Mouse (Mus musculus): ENCODE measurements around the gene Anks1b.

Gene Anks1b

DNA sequence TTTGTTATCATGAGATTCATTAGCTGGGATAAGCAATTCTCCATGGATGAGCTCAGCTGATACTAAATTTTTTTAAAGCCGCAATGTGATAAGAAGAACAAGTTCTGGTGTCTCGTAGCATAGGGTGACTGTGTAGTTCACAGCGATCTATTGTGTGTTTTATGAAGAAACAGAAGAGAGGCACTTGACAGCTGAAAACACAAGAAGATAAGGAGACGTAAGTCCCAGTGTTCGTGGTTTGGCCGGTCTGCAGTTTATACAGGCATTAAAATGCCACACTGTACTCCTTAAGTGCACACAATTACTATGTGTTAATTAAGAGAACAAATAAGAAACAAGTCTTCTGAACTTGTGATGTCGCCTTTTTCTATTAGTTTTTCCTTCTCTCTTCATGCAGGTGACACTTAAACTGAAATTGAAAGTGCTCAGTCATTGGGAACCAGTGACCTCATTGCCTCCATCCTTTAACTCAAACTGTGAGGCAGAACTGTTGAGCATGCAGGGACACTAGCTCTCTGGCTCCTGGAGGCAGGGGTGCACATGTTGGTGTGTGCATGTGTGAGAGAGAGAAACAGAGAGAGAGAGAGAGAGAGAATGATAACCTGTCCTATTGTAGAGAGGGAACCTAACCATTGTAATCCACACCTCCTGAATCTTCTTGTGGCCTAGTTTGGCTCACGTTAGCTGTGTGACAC, 935.5 kb downstream of the Anks1b start:
- DNase-seq (ENCODE audit: low read depth, low spot score), result no peak

DNA sequence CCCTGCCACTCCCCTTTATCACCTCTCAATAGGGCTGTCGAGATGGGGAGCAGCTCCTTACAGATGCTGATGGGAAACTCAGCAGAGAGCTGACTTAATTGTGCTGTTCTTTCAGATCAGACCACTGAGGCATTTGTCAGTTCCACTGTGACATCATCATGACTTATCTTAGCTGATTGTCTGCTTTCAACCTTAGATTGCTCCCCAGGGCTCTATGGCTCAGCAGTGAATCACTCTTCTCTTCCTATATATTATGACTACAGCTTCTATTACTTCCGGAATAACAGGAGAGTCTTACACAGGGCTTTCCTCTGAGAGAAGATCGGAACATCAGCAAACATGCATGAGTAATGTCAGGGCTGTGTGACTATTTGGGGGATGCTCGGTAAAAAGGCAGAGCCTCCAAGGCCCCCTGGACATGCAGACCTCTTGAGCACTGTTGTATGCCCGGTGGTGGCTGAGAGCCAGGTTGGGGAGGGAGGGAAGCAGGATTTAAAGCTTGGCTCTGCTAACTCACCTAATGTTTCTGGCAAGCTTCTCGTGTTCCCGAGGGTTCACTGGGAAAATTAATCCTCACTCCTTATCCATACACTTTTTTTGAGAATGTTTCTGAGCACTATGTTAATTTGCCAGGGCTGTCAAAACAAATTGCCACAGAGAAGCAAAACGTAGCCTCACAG, 936.7 kb downstream of the Anks1b start:
- DNase-seq (ENCODE audit: low read depth, low spot score), result peak; percentile 4

DNA sequence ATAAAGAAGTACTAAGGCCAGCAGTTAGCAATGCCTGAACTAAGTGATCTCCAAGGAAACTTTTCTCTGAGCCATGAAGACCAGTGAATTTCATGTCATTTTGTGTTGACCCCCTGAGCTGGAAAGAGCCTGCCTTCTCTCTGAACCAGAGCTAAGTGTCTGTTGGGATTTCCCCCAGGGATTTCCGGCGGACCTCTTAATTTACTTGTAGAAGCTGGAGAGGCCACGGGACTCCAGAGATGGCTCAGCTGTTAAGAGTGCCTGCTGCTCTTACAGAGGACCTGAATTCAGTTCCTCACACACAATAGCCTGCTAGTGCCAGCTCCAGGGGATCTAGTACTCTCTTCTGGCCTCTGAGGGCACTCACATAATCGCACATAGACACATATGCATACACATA, 938.1 kb downstream of the Anks1b start:
- no peak for DNase-seq (ENCODE audit: low read depth, low spot score)

DNA sequence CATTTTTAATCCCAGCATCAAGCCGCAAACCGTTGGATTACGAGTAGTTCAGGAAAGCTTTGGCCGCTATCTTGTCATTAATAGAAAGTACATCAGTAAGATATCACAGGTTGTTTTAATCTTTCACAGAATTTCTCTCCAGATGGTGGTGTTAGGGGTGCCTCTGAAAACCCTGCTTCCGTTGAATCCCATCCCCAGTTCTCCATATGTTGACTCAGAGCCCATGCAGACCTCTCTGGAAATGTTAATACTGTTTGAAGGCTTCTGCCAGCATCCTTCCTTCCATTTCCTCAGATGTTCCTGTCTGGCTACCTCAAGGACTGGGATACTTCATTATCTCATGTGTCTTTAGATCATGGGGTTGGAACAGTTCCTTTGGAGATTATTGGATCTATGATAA, 940.0 kb downstream of the Anks1b start:
- DNase-seq (ENCODE audit: low read depth, low spot score), result no peak

DNA sequence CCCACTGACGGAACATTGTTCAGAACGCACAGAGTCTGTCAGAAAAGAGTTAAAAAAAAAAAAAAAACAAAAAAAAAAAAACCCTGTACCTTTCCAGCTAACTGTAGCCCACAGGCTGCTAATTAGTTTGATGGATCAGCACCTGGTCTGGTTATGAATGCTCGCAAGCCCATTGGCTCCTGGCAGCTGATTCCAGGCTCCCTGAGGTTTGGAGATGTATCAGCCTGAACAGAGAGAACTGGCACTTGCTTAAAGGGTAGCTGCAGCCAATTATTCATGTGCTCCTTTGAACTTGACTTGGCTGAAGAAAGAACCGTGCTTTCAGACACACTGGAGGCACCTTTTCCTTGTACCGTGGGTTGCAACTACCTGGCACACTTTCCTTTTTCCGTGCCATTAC, 941.1 kb downstream of the Anks1b start:
- no peak for DNase-seq (ENCODE audit: low read depth, low spot score)

DNA sequence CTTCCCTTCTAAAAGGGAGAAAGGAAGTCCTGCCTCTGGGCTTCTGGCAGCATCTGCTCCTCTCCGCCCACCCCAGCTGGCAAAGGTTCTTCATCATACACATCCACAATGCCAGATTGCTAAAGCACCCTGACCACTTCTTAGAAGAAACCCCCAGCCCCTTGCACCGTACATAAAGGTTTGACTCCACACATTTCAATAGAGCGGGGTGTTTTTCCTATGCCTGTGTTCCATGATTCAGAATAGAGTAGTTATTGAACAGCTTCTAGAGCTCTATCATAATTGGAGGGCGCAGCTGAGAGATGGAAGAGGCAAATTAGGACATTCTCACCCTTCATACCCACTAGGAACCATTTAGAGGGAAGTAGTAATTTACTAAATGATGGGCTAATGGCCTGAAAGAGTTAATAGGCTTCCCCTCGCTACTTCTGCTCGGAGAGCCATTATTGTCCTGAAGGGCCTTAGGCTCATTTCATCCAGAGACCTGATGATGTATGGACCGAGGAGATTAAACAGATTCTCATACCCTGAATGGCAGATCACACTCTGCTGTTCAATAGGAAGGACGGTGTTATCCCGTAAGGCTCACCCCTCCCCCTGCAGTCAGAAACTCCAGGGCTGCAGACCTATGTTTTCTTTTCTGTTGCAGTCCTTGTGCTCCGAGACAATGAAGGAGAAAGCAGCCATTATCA, 945.1 kb downstream of the Anks1b start:
- no peak for DNase-seq (ENCODE audit: low read depth, low spot score)

DNA sequence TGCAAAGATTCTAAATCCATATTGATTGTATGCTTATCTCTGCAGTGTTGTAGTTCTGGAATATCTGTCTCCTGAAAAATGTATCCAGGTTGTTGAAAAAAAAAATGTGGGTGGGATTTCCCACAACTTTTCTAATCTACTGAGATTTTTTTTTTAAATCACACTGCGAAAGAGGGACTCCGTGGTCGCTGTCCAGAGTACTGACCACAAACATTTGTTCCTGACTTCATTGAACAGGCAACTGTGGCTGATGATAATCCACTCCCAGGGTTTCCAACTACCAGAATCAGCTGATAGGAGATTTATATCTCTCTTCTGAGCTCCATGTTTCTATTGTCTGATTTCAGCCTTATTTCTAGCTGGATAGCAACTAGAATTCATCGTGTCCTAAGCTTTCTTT, 950.1 kb downstream of the Anks1b start:
- peak; percentile 34 for DNase-seq (ENCODE audit: low read depth, low spot score)

DNA sequence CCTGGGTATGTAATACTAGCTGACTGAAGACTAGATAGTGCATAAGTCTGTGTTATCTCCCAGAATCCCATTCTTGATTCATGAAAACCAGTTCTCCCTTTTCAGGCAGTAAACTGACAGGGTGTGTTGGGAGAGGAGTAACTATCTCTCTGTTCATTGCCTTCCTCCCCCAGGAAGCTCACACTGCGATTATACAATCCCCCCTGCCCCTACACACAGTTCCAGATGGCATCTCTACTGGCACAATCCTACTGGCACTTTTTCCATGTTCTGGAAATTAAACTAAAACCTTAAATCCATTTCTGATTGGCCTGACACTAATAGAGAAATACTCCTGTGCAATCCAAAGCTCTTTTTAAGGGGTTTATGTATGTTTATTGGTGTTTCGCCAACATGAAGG, 951.4 kb downstream of the Anks1b start:
- DNase-seq (ENCODE audit: low read depth, low spot score), result no peak

DNA sequence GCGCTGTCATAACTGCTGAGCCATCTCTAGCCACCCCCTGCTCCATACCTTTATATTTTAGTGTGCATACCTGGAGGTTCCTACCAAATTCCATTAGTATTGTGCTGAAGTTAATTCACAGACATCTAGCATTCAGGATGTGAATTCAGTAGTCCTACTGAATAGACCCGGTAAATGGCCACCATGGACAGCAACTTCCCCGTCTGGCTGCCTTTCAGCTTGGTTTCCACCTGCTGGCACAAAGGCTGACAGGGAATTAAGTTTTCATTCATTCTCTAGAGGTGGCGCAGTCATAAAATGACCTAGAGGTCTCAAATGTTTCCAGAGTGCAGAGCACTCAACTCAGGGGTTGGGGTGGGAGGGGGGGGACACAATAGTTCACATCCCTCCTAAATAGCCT, 953.6 kb downstream of the Anks1b start:
- DNase-seq (ENCODE audit: low read depth, low spot score), result peak; percentile 63

DNA sequence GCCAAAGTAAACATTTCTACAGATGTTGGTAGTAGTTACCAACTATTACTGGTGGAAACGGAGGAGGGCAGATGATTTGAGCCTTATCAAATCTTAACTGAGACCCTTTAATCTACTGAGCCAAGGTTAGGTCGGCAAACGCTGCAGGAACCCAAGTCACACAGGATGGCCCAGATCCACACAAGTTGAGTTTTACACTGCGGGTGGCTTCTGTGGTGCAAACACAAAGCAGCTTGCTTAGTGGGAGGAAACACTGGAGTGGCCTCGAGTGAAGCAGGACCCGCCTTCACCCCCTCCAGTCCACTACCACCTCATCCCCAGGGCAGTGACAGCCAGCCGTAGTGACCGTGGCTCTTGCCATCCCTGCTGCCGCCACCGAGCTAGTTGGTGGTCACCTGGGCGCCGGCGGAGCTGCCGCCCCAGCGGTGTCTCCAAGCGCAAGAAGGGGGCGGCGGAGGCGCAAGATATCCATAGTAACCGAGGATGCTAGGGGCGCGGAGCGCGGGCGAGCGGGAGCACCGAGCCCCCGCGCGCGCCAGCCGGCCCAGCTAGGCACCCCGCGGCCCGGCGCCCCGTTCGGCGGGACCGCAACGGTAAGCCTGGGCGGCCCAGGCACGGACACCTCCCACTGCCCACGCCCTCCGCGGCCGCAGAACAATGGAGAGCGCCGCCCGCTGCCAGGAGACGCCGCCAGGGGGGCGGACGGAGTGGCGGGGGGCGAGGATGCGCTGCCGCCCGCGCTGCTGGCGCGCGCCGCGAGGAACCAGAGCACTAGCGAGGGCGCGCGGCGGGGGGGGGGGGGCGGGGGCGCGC, 955.5 kb downstream of the Anks1b start:
- DNase-seq (ENCODE audit: low read depth, low spot score), result peak; percentile 60

DNA sequence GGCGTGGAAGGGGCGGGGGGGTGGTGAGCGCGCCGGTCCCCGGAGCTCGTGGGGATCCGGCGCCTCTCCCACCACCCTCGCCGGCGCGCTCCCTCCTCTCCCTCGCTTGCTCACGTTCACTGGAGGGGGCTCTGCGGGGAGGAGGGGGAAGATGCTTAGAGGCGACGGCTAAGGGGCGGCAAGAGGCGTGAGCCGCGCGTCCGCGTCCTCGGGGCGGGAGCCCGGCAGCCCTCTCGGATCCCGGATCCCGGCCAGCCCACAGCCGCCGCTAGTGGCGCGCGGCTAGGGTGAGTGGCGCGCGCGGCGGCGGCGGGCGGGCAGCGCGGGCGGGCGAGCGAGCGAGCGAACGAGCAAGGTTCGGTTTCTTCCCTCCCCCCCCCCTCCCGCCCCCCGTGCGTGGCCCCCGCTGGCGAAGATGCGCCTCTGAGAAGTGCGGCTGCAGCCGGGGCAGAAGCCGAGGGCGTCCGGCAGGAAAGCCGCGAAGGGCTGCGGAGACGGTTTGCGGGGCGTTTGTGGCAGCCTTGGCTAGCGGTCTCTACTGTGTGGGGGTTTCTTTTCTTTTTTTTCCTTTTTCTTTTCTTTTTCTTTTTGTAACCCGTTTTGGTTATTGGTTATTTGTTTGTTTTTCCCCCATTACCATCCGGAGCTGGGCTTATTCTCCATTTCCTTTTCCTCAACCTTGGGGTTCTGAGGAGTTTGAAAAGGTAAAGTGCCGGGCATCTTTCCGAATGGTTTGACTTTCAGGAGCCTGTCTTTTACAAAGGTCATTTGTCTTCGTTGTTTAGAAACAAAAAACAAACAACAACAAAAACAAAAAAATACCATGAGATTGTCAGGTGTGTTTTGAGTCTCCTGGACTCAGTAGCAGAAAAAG, 956.3 kb downstream of the Anks1b start:
- peak; percentile 74 for DNase-seq (ENCODE audit: low read depth, low spot score)

DNA sequence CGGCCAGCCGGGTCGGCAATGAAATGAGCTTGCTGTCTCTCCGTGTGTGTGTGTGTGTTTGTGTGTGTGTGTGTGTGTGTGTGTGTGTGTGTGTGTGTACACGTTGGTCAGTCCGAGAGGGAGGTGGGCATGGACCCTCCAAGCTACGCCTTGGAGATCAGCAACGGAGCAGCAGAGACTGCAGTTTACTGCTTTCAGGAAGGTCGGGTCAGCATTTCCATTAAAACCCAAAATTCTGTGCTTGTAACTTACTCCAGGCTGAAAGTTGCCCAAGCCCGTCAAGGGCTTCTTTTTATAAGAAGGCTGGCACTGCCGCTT, 956.9 kb downstream of the Anks1b start:
- DNase-seq (ENCODE audit: low read depth, low spot score), result peak; percentile 18

DNA sequence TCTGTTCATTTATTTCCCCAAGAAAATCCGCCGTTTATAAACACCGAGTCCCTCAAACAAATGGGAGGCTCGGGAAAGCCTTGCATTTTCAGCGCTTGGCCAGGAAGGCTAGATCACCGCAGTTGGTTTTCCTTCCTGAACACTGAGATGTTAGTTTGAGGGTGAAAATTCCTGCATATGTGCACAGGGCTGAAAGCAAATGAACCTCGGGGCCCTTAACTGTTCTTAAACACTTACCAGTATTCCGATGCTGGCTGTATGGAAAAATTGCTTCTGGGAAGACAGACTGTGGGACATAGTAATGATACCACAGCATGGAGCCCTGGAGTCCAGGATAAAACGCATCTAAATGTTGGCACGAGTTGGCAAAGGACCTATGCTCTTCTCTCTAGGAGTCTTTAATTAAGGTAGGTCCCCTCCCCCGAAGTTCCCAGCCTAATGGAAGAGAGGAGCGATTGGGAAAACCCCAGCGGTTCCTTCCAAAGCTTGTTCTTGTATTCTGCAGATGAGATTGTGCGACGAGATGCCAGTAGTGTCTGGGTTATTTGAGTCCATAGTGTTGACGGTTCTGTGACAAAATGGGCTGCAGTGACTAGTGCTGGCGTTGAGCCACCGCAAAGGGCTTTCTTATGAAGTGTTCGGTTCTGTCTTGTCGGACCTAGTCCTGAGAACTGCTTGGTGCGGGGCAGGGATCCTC, 957.4 kb downstream of the Anks1b start:
- peak; percentile 19 for DNase-seq (ENCODE audit: low read depth, low spot score)

DNA sequence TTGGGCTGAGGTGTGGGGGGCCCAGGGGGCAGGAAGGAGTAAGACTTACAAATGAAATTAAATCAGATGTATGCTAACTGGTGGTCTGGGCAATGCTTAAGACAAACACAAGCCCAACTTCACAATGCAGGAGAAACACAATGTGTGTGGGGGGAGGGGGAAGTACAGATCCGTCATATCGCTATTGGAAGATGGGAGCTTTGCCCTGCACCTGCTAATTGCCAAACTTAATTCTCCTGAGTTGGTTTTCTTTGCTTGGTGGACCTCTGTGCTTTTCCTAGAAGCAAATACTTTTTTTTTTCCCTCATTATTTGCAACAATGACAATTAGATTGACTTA, 957.9 kb downstream of the Anks1b start:
- no peak for DNase-seq (ENCODE audit: low read depth, low spot score)

DNA sequence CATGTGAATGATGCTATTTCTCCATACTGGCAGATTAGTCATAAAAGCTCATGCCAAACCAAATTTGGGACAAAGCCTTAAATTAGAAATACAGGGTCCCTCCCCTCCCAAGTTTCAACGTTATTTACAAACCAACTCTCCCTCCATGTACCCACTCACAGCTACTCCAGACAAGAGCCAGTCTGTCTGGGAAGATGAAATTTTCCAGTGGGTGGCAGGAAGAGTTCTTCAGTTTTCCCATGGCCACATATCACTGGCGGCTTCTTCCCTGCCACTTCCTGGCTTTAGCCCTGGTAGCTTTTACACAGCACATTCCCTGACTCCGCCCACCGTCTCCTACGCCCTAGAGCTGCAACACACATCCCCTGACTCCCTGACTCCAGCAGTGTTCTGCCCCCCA, 961.0 kb downstream of the Anks1b start:
- peak; percentile 12 for DNase-seq (ENCODE audit: low read depth, low spot score)

DNA sequence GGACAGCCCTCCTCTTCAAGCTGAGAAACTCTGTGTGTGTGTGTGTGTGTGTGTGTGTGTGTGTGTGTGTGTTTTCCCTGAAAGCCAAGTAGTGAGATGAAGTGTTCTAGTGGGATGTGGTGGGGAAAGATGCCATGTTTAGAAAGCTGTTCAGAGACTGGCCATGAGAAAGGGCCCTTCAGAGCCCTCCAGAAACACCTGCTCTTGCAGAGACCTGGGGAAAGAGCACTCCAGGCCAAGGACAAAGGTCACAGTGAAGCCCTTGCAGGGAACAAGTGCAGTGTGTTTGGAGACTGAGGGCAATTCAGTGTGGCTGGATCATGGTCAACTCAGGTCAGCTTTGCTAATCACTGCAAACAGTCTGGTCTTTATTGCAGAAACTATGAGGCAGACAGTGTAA, 961.9 kb downstream of the Anks1b start:
- DNase-seq (ENCODE audit: low read depth, low spot score), result no peak

DNA sequence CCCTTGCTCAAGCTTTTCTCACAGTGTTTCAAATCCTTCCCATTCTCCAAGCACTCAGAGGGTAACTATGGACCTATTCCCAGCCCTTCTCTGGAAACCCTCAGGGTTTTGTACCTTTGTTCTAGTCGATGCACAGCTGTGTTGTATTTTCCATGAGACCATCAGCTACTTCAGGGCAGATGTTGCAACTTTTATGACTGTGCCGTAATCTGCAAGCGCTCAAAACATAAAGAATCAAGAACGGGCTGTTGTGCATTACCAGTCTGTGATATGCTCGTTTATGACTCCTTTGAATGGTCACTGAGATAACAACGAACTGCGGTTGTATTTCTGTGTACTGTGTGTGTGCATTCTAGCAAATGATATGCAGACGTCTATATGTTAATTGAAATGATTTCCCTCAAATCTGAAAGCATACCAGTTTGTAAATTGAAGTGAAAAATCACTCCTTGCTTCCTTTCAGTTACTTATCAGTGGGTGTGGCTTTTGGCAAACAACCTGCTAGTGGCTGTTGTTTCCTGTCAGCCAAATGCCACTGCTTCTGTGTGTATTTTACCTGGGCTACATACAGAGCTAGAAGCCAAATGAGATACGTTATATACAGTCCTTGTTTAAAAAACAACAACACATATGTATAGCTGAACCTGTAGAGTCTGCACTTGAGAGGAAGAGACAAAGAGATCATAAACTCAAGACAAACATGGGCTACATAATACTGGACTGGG, 966.5 kb downstream of the Anks1b start:
- DNase-seq (ENCODE audit: low read depth, low spot score), result no peak

DNA sequence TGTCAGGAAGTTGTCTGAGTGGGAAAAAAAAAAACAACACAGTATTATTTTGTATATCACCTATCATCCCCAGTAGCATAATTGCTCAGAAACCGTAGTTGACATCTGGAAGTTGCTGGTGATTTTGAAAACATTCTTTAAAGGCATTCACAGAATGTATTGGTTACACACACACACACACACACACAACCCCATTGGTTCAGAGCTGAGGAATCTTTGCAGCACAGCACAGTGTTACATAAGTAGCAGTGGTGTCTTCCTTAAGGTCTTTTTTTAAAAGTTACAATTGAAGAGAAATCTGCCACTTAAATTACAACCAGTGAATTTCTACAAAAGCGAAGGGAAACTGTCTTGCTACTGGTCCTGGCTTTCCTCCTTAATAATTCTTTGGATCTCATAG, 969.1 kb downstream of the Anks1b start:
- no peak for DNase-seq (ENCODE audit: low read depth, low spot score)

DNA sequence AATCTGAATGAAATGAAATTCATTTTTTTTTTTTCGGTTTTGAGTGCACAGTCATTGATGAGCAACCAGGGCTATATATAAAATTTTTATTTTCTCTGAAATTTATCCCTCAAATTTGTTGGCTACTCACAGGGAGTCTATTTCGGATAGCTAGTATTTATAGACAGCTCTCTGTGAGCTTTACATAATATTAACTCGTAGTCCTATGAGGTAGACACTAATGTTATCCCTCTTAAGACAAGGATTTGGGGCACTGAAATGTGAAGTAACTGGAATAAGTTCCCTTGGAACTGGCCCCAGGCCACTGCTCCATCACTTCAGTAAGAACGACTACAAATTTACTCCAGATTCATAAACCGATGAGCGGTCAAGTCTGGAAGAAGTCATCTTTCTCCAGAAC, 977.8 kb downstream of the Anks1b start:
- DNase-seq (ENCODE audit: low read depth, low spot score), result no peak

DNA sequence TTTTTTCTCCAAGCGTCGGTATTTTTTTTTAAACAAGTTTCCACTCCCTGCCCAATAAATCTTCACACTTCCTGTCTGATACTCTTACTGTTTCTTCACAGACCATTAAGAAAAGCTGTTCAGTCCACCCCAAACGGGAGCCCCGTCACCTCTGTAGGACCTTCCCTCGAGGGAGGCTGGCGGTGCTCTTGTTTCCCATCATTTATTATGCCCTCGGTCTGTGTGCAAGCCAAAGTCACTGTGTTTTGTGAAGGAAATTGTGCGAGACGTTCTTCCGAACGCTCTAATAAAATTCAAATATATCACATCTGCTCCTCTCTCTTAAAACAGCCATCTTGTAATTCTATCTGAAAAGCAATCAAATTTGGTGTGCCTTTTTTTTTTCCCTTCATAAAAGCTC, 978.7 kb downstream of the Anks1b start:
- DNase-seq (ENCODE audit: low read depth, low spot score), result no peak
